Mouse (Mus musculus) stomach, postnatal 0 days (tissue): ENCODE measurements around the gene Pnrc1. TPM values are rescaled to one million over a fixed set of nuclear protein-coding genes. Genes with fewer than 3 reads are reported as not detected.

Experiments
- ATAC-seq: fragments of 200-750 bp; cut with Nextera tagmentation; 2 replicates; pipeline ENCODE4 v1.8.0; 2017; ENCODE audit not compliant: low FRiP score, low TSS enrichment
- DNase-seq: peaks from one replicate; pipeline ENCODE4 v3.0.0-alpha.2; 2016; ENCODE audit warnings: low spot score
- H3K27ac ChIP-seq: fragments of 300-500 bp; sonication (generic); replicated peaks from 2 replicates; pipeline ENCODE4 v1.5.1; 2014; ENCODE audit warnings: mild to moderate bottlenecking, control low read depth
- H3K27me3 ChIP-seq: fragments of 300-500 bp; sonication (generic); 2 replicates; pipeline ENCODE4 v1.6.1; 2014; ENCODE audit warnings: low read length; ENCODE audit not compliant: control insufficient read depth, insufficient read depth
- H3K36me3 ChIP-seq: fragments of 300-500 bp; sonication (generic); 2 replicates; pipeline ENCODE4 v1.6.1; 2014; ENCODE audit warnings: low read length, mixed read lengths; ENCODE audit not compliant: control insufficient read depth, insufficient read depth
- H3K4me1 ChIP-seq: fragments of 300-500 bp; sonication (generic); replicated peaks from 2 replicates; pipeline ENCODE4 v1.6.1; 2014; ENCODE audit warnings: antibody characterized with exemption; ENCODE audit not compliant: control insufficient read depth, insufficient read depth
- H3K4me2 ChIP-seq: fragments of 300-500 bp; sonication (generic); replicated peaks from 2 replicates; pipeline ENCODE4 v1.6.1; 2014; ENCODE audit warnings: low read depth, mild to moderate bottlenecking, control low read depth, moderate library complexity
- H3K4me3 ChIP-seq: fragments of 300-500 bp; sonication (generic); 2 replicates; pipeline ENCODE4 v1.5.1; 2014; ENCODE audit warnings: low read depth, low read length, control low read depth
- H3K9ac ChIP-seq: fragments of 300-500 bp; sonication (generic); 2 replicates; pipeline ENCODE4 v1.6.1; 2014; ENCODE audit warnings: mild to moderate bottlenecking, low read length, control low read depth, mixed read lengths
- H3K9me3 ChIP-seq: fragments of 300-500 bp; sonication (generic); 2 replicates; pipeline ENCODE4 v1.6.1; 2016; ENCODE audit warnings: low read length; ENCODE audit not compliant: control insufficient read depth
- CTCF ChIP-seq: IDR thresholded peaks from 2 replicates; pipeline ENCODE4 v1.5.1; 2016; ENCODE audit warnings: antibody characterized with exemption, low read depth, mild to moderate bottlenecking, moderate library complexity
- EP300 ChIP-seq: optimal IDR thresholded peaks from 2 replicates; pipeline ENCODE3; 2016; ENCODE audit warnings: antibody characterized with exemption
- WGBS: fragments of 180-500 bp; shearing (Covaris S2); extraction: QIAGEN DNeasy Blood & Tissue Kit; methylation state at CpG from one replicate; pipeline ENCODE4 v1.1.7; 2014; 5-methylcytosine and 5-hydroxymethylcytosine counted together
- polyA plus RNA-seq: library from polyadenylated mRNA; unstranded; fragments of >200 nt; fragmentation: Nextera tagmentation; extraction: Ambion mirVana; gene quantifications from 2 replicates; pipeline ENCODE4 v1.2.1, GENCODE M21; 2015

Pnrc1 gene
- polyA plus RNA-seq, 1 experiment from 2014 or later: 69.3 TPM

- DNase-seq (no peak), ATAC-seq (no peak)
- H3K9me3 ChIP-seq: no peaks in the 10 kb centered on the region
- no peak overlapping the region for H3K4me3 ChIP-seq
- H3K36me3 ChIP-seq: peaks cover 6% of the 10 kb centered on the region
- H3K9ac ChIP-seq: no peak overlapping the region
- TF ChIP-seq EP300: no peak
- no peak for TF ChIP-seq CTCF
- no peaks in the 10 kb centered on the region for H3K27me3 ChIP-seq
- no peak overlapping the region for H3K4me2 ChIP-seq
- H3K4me1 ChIP-seq: no peaks in the 10 kb centered on the region
- 68% methylated on average over 12 of the region's 12 CpGs for WGBS
- no peak overlapping the region for H3K27ac ChIP-seq
These were observed 46.8 kb downstream of the Pnrc1 start for GRCm38 (mm10) chr4:33243016-33243758.

- Histone ChIP-seq H3K27ac (no peak overlapping the region), H3K27me3 (no peaks in the 10 kb centered on the region), H3K9me3 (no peaks in the 10 kb centered on the region), H3K36me3 (peaks cover 6% of the 10 kb centered on the region), H3K4me3 (no peak overlapping the region), H3K4me2 (no peak overlapping the region), H3K4me1 (no peaks in the 10 kb centered on the region), H3K9ac (no peak overlapping the region)
- ATAC-seq (no peak), DNase-seq (no peak)
- TF ChIP-seq CTCF: no peak
- TF ChIP-seq EP300: no peak
- 40% methylated on average over 5 of the region's 5 CpGs for WGBS
These were observed 47.4 kb downstream of the Pnrc1 start for GRCm38 (mm10) chr4:33242536-33242935.

GRCm38 (mm10) chr4:33230881-33231280 is 59.1 kb downstream of the Pnrc1 start:
- Histone ChIP-seq H3K9ac (no peak overlapping the region), H3K27me3 (no peaks in the 10 kb centered on the region), H3K4me2 (no peak overlapping the region), H3K4me1 (no peaks in the 10 kb centered on the region), H3K9me3 (no peaks in the 10 kb centered on the region), H3K36me3 (no peaks in the 10 kb centered on the region), H3K27ac (no peak overlapping the region), H3K4me3 (no peak overlapping the region)
- ATAC-seq (no peak), DNase-seq (no peak)
- TF ChIP-seq CTCF: no peak
- no peak for TF ChIP-seq EP300
- WGBS: 88% methylated on average over 18 of the region's 18 CpGs

- Histone ChIP-seq H3K9me3 (no peaks in the 10 kb centered on the region), H3K4me1 (no peaks in the 10 kb centered on the region), H3K27ac (no peak overlapping the region), H3K36me3 (no peaks in the 10 kb centered on the region), H3K27me3 (no peaks in the 10 kb centered on the region), H3K4me2 (no peak overlapping the region), H3K9ac (no peak overlapping the region), H3K4me3 (no peak overlapping the region)
- TF ChIP-seq CTCF (no peak), EP300 (no peak)
- WGBS: 68% methylated on average over 4 of the region's 4 CpGs
- DNase-seq (no peak), ATAC-seq (no peak)
These were observed 60.3 kb downstream of the Pnrc1 start for GRCm38 (mm10) chr4:33229639-33230038.

- Histone ChIP-seq H3K27ac (no peak overlapping the region), H3K36me3 (no peaks in the 10 kb centered on the region), H3K27me3 (no peaks in the 10 kb centered on the region), H3K4me1 (no peaks in the 10 kb centered on the region), H3K9ac (no peak overlapping the region), H3K9me3 (no peaks in the 10 kb centered on the region), H3K4me3 (no peak overlapping the region), H3K4me2 (no peak overlapping the region)
- no peak for ATAC-seq
- DNase-seq: no peak
- 78% methylated on average over 7 of the region's 7 CpGs for WGBS
- TF ChIP-seq CTCF (no peak), EP300 (no peak)
These were observed 62.8 kb downstream of the Pnrc1 start for GRCm38 (mm10) chr4:33227164-33227563.

GRCm38 (mm10) chr4:33224003-33224675 is 65.8 kb downstream of the Pnrc1 start:
- ATAC-seq: 0 out of 2 replicates have a peak, but pooled peaks have one; percentile 29

More at GRCm38 (mm10) chr4:33224003-33224675, 65.8 kb downstream of the Pnrc1 start:
- Histone ChIP-seq H3K4me2 (no peak overlapping the region), H3K4me3 (no peak overlapping the region), H3K9me3 (no peaks in the 10 kb centered on the region), H3K4me1 (no peaks in the 10 kb centered on the region), H3K9ac (no peak overlapping the region), H3K27ac (no peak overlapping the region), H3K27me3 (no peaks in the 10 kb centered on the region), H3K36me3 (no peaks in the 10 kb centered on the region)
- DNase-seq: no peak
- TF ChIP-seq EP300: no peak
- no peak for TF ChIP-seq CTCF
- WGBS: 40% methylated on average over 7 of the region's 7 CpGs
